Mouse (Mus musculus): ENCODE results near the gene Abcb1b. TPM values are rescaled to one million over a fixed set of nuclear protein-coding genes. Genes with fewer than 3 reads are reported as not detected.
"Not testable (repeated sequence)": the region's sequence is repeated elsewhere in the genome, so short reads cannot be mapped to it uniquely, and the experiment has no call there.

Gene Abcb1b
- polyA plus RNA-seq (2012; rRNA removed) = 0.56 and 0.58 TPM in 2 replicates

DNA sequence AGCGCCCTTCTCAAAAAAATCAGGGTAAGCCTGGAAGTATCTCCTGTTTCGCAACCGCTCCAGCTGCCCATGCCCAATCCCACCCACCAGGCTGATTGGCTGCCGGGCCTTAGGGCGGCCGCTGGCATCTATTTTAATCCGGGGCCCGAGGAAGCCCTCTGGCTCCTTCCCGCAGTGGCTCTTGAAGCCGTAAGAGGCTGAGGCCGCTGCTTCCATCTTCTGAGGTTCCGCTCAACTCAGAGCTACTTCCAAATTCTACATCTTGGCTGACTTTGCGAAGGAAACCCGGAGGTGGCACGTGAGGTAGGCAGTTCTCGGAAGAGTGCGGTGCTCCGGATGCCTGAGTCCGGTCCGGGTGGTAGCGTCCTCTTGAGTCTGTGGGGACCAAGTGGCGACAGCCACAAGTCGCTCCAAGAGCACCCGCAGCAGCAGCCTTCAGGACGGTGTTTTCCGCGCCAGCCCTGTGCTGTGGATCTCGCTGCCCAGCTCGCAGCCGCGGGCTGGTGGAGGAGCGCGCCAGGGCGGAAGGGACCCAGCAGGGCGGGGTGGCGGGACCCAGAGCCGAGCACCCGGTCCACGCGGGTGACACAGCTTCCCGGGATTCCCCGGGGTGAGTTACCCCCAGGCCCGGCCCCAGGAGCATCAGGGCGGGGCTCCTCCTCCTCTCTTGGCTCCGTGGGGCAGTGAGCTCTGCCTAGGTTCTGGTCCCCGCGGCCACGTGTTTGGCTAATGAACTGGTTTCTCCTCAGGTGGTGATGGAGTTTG, at the start of gene Abcb1b:
TSS of gene Abcb1b (plus strand) at position 161 of the 765 bp plus-strand sequence.
- WGBS = under 1% methylated on average over 48 of the region's 48 CpGs
- peak; percentile 6 for DNase-seq (ENCODE audit: low read depth, low spot score)

DNA sequence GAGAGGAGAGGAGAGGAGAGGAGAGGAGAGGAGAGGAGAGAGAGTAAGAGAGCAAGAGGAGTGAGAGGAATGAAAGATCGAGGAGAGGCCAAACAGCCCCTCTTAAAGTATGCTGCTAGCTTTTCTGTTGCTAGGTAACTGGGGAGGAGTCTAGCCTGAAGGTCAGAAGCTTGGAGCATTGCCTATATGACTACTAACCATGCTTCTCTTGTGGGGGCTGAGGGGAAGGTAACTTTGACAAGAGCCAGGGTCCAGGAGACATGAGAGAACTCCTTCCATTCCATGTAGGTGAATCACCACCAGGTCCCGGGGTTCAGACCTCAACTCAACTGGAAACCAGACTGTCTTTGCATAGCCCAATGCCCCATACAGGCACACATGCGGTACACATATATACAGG, 25.1 kb upstream of the Abcb1b start:
- 57% methylated on average over 3 of the region's 3 CpGs for WGBS
- DNase-seq (ENCODE audit: low read depth, low spot score) = no peak

DNA sequence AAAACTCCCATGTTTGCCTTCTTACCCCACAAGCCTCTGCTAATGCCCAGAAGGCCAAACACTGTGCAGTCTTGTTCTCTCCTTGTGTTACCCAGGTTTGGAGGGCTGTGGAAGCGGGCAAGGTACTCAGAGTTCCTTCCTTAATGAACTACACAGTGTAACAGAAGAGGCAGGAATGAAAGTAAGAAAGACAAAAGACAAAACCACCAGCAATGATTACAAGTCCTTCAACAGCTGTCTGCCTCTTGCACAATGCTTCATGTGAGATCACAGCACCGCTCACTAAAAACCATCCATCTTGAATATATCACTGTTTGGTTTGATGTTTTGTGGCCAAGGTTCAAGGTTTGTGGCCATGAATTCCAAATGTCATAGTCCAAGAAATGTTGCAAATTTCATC, 19.6 kb upstream of the Abcb1b start:
- WGBS = 86% methylated on average over 2 of the region's 2 CpGs
- no peak for DNase-seq (ENCODE audit: low read depth, low spot score)

DNA sequence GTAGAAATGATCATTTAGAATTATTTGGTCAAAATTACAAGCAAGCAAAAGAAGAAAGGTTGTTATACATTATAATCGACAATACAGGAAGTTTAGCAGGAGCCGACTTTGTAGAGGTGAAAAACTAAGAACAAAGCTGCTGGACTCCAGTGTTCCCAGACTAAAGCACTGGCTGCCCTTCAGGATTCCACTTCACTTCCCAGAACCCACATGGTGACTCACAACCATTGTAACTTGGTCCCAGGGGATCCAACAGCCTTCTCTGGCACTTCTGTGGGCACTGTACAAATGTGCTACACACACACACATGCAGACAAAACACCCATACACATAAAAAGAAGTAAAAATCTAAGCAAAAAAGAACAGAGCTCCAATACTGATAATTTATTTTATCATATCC, 19.2 kb upstream of the Abcb1b start:
- 88% methylated on average over 2 of the region's 2 CpGs for WGBS
- no peak for DNase-seq (ENCODE audit: low read depth, low spot score)

DNA sequence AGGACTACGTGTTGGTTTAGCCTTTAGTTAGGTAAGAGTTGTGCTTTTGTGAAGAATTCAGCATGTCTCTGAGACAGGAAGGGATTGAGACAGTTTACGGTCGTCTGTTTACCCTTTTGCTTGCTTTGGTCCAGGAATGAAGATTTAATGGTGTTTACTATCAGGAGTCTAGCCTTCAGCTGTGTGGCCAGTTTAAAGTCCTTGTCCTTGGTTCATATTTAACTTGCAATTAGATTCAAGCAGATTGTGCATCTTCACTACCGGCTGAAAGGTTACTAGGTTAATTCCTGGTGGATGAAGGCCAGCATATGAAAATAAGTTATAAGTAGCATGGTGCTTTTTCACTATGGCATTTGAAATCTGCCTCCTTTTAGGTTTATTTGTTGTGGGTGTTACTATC, 5.7 kb upstream of the Abcb1b start:
- no peak for DNase-seq (ENCODE audit: low read depth, low spot score)
- 18% methylated on average over 4 of the region's 4 CpGs for WGBS

DNA sequence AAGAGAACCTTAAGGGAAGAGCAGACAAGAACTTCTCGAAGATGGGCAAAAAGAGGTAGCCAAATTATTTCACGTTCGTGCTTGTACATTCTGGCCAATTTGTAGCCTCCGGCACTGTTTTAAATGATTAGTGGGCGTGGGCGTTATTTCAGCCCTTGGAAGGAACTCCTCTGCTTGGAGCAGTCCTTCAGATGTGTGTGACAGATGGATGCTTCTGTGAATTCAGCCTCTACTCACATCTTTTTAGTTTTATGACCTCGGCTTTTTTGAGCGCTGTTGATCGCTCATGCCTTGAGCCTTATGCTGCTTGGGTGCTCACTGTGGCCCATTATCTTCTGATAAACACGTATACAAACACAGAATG, 787 bp downstream of the Abcb1b start:
- 26% methylated on average over 10 of the region's 10 CpGs for WGBS
- DNase-seq (ENCODE audit: low read depth, low spot score) = no peak

DNA sequence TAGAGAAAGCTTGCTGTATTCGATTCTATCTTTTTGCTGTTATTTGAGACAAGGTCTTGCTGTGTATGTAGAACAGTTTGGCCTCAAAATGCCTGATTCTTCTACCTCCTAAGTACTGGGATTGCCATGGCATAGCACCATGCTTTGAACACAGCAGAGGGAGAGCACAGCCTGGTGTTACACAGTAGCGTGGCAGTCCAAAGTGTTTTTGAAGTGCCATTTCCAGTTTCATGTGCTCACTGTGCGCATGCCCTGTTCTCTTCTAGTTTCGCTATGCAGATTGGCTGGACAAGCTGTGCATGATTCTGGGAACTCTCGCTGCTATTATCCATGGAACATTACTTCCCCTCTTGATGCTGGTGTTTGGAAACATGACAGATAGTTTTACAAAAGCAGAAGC, 7.8 kb downstream of the Abcb1b start:
- WGBS = 83% methylated on average over 5 of the region's 5 CpGs
- no peak for DNase-seq (ENCODE audit: low read depth, low spot score)

DNA sequence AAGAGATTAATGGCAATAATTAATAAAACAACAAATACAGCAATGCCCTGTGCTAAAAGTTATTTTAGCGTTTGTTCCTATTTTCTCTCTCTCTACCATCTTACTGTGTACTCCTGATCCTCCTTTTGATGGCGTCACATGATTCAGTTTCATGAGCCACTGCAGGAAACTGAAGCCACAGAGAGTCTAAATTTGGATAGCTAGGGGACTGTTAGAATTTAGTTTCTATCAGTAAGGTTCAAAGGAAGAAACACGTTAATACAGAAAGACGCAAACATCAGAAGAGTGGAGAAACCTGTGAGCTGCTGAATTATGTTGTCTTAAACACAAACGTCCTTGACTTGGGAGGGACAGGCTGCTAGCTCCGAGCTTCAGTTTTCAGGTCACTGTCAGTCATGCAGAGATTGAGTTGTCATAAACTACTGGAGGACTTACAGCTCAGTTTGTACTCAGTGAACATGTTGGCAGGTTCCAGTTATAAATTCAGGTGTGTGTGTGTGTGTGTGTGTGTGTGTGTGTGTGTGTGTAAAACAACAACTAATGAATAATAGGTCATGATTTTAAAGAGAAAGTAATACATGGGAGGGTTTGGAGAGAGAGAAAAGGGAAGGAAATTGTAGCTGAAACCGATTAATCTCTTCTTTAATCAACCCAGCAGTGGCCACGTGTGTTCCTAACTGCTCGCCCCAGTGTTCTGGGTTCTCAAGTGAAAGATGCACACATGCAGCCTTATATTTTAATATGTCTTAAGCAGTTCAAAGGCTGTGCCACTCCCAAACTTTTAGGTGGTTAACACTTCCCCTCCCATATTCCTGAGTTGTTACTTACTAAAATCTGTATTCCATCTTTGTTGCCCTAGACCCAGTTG, 9.4 kb downstream of the Abcb1b start:
- DNase-seq (ENCODE audit: low read depth, low spot score) = no peak
- WGBS = 59% methylated on average over 9 of the region's 9 CpGs

DNA sequence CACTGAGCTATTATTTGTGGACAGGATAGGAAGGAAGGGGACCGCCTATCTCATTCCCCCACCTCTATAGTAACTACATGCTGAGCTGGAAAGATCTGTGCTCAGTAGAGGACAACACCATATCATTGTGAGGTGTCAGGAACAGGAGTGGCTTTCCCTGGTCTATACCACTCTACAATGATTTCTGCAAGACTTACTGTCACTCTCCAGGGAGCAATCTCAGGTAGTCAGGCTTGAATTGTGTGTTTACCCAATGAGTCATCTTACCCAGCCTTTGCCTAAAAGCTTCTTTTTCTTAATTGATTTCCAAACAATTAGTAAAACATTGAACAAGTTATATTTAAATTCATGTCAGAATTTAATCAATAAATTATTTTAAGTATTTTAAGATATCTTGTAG, 15.9 kb downstream of the Abcb1b start:
- no peak for DNase-seq (ENCODE audit: low read depth, low spot score)
- WGBS = 54% methylated on average over 1 of the region's 1 CpGs

DNA sequence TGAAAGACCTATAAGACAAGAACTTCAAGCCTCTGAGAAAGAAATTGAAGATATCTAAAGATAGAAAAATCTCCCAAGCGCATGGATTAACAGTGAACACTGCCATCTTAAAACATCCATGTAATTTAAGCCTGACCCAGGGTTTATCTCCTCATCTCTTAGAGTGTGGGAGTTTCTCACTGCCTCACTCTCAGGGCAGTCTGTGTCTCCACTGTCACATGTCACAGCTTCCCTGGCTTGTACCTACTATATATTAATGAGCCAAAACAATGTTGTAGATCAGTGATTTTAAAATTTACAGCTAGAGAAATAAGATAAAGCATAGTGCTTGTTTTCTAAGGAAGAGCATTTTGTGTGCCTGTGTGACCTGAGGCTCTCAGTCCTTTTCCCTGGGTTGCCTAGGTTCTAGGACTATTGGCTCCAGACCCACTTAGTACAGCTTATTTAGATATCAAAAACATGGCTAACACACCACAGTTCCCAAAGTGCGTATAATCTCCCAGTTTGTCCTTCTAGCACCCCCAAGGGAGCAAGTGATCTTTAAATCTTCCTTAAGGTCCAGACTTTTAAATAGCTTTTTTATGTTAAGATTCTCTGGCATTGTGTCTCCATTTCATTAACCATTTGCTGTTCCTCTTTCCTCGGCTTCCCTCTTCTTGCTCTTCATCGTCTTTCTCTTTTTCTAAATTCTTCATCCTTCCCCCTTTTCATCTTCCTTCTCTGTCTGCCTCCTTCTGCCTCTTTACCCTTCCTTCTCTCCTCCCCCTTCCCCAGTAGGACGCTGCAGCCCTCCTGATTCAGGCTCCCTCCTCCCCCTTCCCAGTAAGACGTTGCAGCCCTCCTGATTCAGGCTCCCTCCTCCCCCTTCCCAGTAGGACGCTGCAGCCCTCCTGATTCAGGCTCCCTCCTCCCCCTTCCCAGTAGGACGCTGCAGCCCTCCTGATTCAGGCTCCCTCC, 22.0 kb downstream of the Abcb1b start:
- 17% methylated on average over 8 of the region's 8 CpGs for WGBS
- no peak for DNase-seq (ENCODE audit: low read depth, low spot score)

DNA sequence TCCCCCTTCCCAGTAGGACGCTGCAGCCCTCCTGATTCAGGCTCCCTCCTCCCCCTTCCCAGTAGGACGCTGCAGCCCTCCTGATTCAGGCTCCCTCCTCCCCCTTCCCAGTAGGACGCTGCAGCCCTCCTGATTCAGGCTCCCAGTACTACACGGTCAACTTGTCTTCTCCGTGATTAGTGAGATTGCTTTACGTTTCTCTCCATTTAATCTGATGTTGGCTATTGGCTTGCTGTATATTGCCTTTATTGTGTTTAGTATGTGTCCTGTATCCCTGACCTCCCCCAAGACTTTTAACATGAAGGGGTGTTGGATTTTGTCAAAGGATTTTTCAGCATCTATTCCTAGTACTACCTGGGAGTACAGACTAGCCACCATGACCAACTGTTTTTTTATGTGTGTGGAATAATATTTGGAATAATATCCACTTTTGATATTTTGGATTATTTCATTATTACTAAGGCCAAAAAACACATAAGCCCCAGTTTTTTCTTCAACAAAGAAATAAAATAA, 22.7 kb downstream of the Abcb1b start:
- DNase-seq (ENCODE audit: low read depth, low spot score) = not testable (repeated sequence)
- 7% methylated on average over 5 of the region's 6 CpGs for WGBS

DNA sequence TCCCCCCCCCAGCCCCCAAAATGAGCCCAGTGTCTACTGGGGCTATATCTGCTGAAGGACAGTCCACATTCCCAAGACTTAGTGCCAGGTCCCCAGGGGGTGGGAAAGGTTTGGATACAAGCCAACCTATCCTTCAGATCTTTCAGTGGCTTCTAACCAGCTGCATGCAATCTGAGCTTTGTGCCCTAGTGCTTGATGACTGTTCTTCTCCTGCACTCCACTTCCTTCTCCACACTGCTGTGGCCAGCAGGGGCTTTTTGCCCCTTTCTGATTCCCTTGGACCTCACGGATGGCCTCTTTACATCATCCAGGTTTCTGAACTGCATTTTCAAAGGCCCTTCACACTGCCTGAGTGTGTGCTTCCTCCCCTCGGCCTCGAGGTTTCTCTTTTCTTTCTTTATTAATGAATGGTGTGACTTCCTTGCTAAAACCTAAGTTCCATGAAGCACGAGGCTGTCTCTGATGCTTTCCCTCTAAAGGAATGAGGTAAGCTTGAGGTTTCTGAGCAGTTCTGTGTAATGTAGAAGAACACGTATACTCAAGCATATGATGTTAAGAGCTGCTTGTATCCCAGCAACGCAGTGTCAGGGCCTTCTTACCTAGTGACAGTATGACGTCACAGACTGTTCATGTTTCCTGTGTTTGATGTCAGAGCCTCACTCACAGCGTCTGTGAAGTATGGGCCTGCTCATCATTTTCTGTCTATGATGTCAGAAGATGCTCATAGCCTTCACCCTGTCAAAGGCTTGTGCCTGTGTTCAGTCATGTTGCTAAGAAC, 40.9 kb downstream of the Abcb1b start:
- no peak for DNase-seq (ENCODE audit: low read depth, low spot score)
- WGBS = 66% methylated on average over 8 of the region's 8 CpGs

DNA sequence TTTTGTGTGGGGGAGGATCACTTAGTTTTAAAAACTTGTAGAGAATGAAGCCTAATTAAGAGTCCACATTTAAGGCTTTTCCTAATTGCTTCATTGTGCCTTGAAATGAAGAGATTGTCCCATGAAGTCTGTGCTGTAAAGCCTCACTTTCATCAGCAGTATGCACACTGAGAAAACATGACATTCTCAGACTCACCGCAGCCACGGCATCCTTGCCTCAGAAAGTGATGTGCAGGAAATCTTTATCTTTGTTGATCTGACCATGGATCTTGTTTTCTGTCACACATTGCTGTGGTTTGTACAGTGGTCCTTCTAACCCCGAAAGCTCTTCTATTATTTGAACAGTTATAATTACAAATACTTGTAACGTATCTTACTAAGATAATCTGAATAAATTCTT, 41.7 kb downstream of the Abcb1b start:
- WGBS = 89% methylated on average over 4 of the region's 4 CpGs
- DNase-seq (ENCODE audit: low read depth, low spot score) = no peak

DNA sequence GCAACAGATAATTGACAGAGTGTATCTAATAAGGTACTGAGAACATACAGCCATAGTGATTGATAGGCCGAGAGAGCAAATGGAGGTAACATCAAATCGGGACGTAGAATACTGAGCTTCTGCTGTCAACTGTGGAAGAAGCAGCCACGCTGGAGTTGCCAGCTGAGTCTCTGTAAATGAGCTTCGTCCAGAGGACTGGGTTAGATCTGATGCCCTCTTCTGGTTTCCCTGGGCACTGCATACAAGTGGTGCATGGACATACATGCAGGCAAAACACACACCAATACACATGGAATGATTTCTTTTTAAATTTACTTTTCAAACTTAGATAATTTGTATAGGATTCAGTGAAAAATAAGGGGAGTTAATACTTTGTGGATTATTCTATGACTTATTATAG, 42.9 kb downstream of the Abcb1b start:
- DNase-seq (ENCODE audit: low read depth, low spot score) = peak; percentile 3
- 39% methylated on average over 5 of the region's 5 CpGs for WGBS

DNA sequence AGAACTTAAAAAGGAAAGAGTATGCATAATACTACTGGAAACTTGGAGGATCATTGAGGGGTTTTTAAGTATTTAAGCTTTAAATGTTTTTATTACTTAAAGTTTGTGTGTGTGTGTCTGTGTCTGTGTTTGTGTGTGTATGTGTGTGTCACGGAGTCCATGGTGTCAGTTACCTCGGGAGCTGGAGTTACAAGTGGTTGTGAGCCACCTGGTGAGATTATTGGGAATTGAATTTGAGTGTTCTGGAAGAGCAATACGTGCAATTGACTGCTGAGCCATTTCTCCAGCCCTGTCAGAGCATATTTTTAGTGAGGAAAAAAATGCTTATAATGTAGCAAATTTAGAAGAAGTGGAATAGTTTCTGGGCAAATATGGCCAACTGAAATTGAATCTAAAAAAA, 44.9 kb downstream of the Abcb1b start:
- 22% methylated on average over 3 of the region's 3 CpGs for WGBS
- DNase-seq (ENCODE audit: low read depth, low spot score) = no peak

DNA sequence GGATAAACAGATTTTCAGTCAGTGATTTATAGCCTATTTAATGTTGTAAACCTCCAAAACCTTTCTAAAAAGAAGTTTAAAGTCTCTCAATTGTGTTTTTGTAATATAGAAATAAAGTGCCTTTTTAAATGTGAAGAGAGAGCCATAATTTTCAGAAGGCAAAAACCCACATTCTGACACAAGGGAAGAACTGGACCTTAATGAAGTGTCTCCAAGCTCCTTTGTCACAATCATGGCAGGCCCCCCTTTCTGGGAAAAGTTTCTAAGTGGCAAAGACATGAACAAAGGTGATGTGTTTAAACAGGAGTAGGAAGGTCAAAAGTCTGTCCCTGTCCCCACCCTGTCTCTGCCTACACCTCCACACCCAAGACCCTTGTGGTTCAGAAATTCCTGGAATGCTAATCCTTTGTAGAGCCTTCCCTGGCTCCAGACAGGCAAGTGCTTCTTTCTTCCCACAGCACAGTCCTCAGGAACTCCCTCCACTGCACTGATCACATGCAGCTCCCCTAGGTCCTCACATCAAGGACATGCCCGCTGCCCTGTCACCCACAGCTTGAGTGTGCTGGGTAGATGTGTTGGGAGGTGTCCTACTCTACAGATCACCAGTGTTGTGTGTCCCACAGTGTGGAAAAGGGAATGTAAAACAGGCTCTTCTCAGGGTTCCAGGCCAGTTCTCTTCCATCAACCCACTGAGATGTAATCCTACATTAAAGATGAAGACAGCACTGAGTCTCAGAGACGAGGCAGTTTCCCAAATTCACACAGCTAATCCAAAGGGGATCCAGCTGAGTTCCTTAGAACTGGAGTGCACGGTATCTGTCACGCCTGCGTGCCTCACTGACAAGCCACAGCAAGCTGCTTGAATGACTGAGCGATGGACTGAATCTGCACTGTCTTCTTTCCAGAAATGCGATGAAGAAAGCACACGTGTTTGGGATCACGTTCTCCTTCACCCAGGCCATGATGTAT, 50.9 kb downstream of the Abcb1b start:
- 83% methylated on average over 8 of the region's 9 CpGs for WGBS
- DNase-seq (ENCODE audit: low read depth, low spot score) = not testable (repeated sequence)

DNA sequence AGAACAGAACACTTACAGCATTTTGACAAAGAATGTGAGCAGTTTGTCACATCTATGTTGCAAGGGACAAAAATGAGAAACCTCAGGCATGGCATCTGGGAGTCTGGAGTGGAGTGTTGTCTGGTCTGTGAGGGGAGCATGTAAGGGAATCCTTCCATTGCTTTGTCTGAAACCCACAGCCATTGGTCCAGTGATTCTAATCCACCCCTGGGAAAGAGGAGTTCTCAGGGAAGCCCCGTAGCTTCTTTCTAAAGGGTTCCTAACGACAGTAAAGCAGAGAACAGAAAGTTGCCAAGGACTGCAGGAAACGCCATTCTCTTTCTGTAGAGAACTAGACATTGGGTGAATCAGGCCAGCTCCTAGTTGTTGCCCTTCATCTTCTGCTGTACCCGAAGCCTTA, 52.9 kb downstream of the Abcb1b start:
- DNase-seq (ENCODE audit: low read depth, low spot score) = no peak
- 66% methylated on average over 4 of the region's 4 CpGs for WGBS

DNA sequence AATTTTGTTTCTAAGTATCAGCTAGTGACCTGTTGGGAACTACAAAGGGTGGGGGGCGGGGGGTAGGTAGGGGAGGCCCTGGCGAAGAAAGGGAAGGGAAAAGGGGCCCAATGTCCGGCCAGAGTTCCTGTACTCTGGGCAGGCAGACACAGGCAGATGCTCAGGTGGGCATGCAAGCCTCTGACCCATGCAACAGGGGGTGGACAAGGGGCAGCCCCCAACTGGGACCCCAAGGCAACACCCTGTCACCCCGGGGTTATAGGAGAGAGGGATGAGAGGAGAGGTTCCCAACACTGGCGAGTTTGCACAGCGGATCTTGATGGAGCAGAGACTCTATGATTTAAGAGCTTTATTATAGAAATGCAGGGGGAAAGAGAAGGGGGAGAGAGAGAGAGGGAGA, 59.3 kb downstream of the Abcb1b start:
- DNase-seq (ENCODE audit: low read depth, low spot score) = no peak

More for the DNA sequence above, 59.3 kb downstream of the Abcb1b start:
- WGBS = 73% methylated on average over 6 of the region's 6 CpGs
